Mouse (Mus musculus) thymus, adult 2 months (tissue): ENCODE results near the gene Gm28539. TPM values are rescaled to one million over a fixed set of nuclear protein-coding genes. Genes with fewer than 3 reads are reported as not detected.
"Not testable (repeated sequence)": the region's sequence is repeated elsewhere in the genome, so short reads cannot be mapped to it uniquely, and the experiment has no call there.

Source experiments
- DNase-seq: peaks from one replicate; pipeline ENCODE4 v3.0.0; 2021
- H3K27ac ChIP-seq: fragments of 200-500 bp; 2 replicates; pipeline ENCODE4 v1.5.1; 2012; ENCODE audit warnings: low read length, control low read depth; ENCODE audit not compliant: control insufficient read depth, insufficient read depth
- H3K27me3 ChIP-seq: fragments of 200-500 bp; 2 replicates; pipeline ENCODE4 v1.6.1; 2012; ENCODE audit warnings: mild to moderate bottlenecking, low read length, moderate library complexity, mixed read lengths; ENCODE audit not compliant: control insufficient read depth, insufficient read depth
- H3K36me3 ChIP-seq: fragments of 200-500 bp; 2 replicates; pipeline ENCODE4 v1.6.1; 2012; ENCODE audit warnings: mild to moderate bottlenecking, low read length, moderate library complexity; ENCODE audit not compliant: control insufficient read depth, insufficient read depth
- H3K4me1 ChIP-seq: fragments of 200-500 bp; replicated peaks from 2 replicates; pipeline ENCODE4 v1.6.1; 2012; ENCODE audit warnings: low read length; ENCODE audit not compliant: control insufficient read depth, insufficient read depth
- H3K4me3 ChIP-seq: fragments of 200-500 bp; 2 replicates; pipeline ENCODE4 v1.5.1; 2012; ENCODE audit warnings: mild to moderate bottlenecking, low read length, control low read depth, moderate library complexity; ENCODE audit not compliant: control insufficient read depth, insufficient read depth
- CTCF ChIP-seq: fragments of 200-500 bp; IDR thresholded peaks from 2 replicates; pipeline ENCODE4 v1.5.1; 2012; ENCODE audit warnings: mild to moderate bottlenecking, control low read depth, low read length, moderate library complexity, borderline replicate concordance; ENCODE audit not compliant: control insufficient read depth, poor library complexity, insufficient read depth; ENCODE audit errors: extremely low read depth
- POLR2A ChIP-seq: fragments of 200-500 bp; IDR thresholded peaks from 2 replicates; pipeline ENCODE4 v1.6.1; 2012; ENCODE audit warnings: mild to moderate bottlenecking, low read length, control low read depth, moderate library complexity; ENCODE audit not compliant: control insufficient read depth, poor library complexity, insufficient read depth; ENCODE audit errors: extremely low read depth
- WGBS: fragments of 180-500 bp; shearing (Covaris S2); methylation state at CpG from one replicate; pipeline ENCODE4 v1.1.7; 2018; 5-methylcytosine and 5-hydroxymethylcytosine counted together
- polyA plus RNA-seq: library from polyadenylated mRNA; depleted of rRNA; stranded (reverse); fragments of >200 nt; gene quantifications from 2 replicates; pipeline ENCODE4 v1.2.3, GENCODE M21; 2012

The Gm28539 gene
- polyA plus RNA-seq, 1 experiment: not detected

DNA sequence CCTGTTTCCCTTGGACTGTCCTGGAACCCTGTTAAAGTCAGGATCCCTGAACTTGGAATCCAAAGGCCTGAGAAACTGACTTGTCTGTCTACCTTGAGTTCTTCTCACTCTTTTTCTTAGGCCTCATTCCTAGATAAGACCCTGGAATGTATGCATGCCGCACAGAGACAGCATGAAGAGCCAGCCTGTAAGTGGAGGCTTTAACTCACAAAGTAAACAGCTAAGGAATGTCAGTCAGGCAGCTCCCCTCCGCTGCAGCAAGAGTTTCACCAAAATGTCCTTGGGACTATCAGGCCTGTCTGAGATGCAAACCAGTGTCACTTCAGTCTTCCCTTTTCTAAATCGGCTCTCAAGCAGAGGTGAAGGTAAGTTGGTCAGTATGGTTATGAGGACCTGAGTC is 134.5 kb downstream of the Gm28539 start:
- no peak overlapping the region for H3K27ac ChIP-seq
- no peak overlapping the region for H3K4me3 ChIP-seq
- no peaks in the 10 kb centered on the region for H3K27me3 ChIP-seq
- 96% methylated on average over 3 of the region's 3 CpGs for WGBS
- peaks cover 16% of the 10 kb centered on the region for H3K36me3 ChIP-seq
- TF ChIP-seq CTCF (no peak), POLR2A (no peak)
- no peaks in the 10 kb centered on the region for H3K4me1 ChIP-seq
- DNase-seq: no peak

DNA sequence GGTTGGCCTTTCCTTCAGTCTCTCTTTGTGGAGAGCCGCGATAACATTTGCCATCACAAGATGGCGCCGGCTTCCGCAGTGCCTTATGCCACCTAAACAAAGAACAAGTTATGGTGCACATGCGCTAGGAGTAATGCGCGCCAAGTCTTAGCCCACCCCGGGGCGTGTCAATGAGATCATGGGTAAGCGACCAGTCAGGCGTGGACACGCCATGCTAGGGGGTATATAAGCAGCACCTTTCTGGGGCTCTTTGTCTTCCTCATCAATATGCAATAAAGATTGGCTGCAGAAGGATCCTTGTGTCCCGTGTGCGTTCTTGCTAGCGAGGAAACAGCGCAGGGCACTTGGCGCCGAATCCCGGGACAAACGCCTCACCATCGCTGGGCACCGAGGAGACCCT is 139.3 kb downstream of the Gm28539 start:
- H3K4me1 ChIP-seq, DNase-seq, H3K27me3 ChIP-seq, H3K36me3 ChIP-seq, H3K4me3 ChIP-seq, H3K27ac ChIP-seq: not testable (repeated sequence)
- WGBS: 92% methylated on average over 23 of the region's 23 CpGs

GRCm38 (mm10) chr16:18976315-18976714 is 139.9 kb downstream of the Gm28539 start:
- Histone ChIP-seq H3K4me3 (no peak overlapping the region), H3K4me1 (no peaks in the 10 kb centered on the region), H3K36me3 (no peaks in the 10 kb centered on the region), H3K27ac (no peak overlapping the region), H3K27me3 (no peaks in the 10 kb centered on the region)
- no peak for DNase-seq
- 85% methylated on average over 23 of the region's 23 CpGs for WGBS
- TF ChIP-seq POLR2A (no peak), CTCF (no peak)

- WGBS: 97% methylated on average over 3 of the region's 3 CpGs
- no peaks in the 10 kb centered on the region for H3K36me3 ChIP-seq
- DNase-seq: no peak
Measured at GRCm38 (mm10) chr16:18986381-18986780, 150.0 kb downstream of the Gm28539 start.

DNA sequence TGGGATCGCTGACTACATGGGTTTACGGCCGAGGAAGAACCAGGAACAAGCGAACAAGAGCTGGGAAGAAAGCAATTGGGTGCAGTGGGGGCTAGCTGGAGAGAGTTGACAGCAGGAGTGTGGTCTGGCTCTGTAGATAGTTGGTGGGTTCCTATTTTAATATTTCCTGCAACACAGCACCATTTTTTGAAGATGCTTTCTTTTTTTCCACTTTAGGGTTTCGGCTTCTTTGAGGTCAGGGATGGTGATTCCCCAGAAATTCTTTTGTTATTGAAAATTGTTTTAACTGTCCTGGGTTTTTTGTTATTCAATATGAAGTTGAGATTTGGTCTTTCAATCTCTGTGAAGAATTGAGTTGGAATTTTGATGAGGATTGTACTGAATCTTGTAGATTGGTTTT is 150.5 kb downstream of the Gm28539 start:
- TF ChIP-seq POLR2A: no peak
- no peak for TF ChIP-seq CTCF
- WGBS: 93% methylated on average over 5 of the region's 5 CpGs
- Histone ChIP-seq H3K4me1 (no peaks in the 10 kb centered on the region), H3K27me3 (no peaks in the 10 kb centered on the region), H3K27ac (no peak overlapping the region), H3K36me3 (no peaks in the 10 kb centered on the region), H3K4me3 (no peak overlapping the region)
- no peak for DNase-seq

More at GRCm38 (mm10) chr16:18986381-18986780, 150.0 kb downstream of the Gm28539 start:
- Histone ChIP-seq H3K4me3 (no peak overlapping the region), H3K27me3 (no peaks in the 10 kb centered on the region), H3K27ac (no peak overlapping the region), H3K4me1 (no peaks in the 10 kb centered on the region)
- no peak for TF ChIP-seq POLR2A
- no peak for TF ChIP-seq CTCF

GRCm38 (mm10) chr16:19002610-19003389 is 166.4 kb downstream of the Gm28539 start:
- not testable (repeated sequence) for H3K36me3 ChIP-seq, H3K27me3 ChIP-seq, H3K4me3 ChIP-seq, H3K4me1 ChIP-seq, H3K27ac ChIP-seq, DNase-seq
- WGBS: 43% methylated on average over 2 of the region's 2 CpGs

GRCm38 (mm10) chr16:19003757-19004156 is 167.4 kb downstream of the Gm28539 start:
- H3K4me1 ChIP-seq: no peaks in the 10 kb centered on the region
- no peak overlapping the region for H3K4me3 ChIP-seq
- H3K27ac ChIP-seq: no peak overlapping the region
- H3K36me3 ChIP-seq: no peaks in the 10 kb centered on the region
- TF ChIP-seq CTCF (no peak), POLR2A (no peak)
- whole genome bisulfite sequencing: 93% methylated on average over 1 of the region's 1 CpGs
- H3K27me3 ChIP-seq: no peaks in the 10 kb centered on the region
- no peak for DNase-seq
